Mouse (Mus musculus) bone marrow, adult 2 months (tissue): ENCODE results near the gene Abtb1. TPM values are rescaled to one million over a fixed set of nuclear protein-coding genes. Genes with fewer than 3 reads are reported as not detected.

Source experiments
- H3K27ac ChIP-seq: fragments of 200-500 bp; 2 replicates; pipeline ENCODE4 v1.5.1; 2012; ENCODE audit warnings: low read depth, mild to moderate bottlenecking, control low read depth, inconsistent platforms, low read length; ENCODE audit not compliant: control insufficient read depth, poor library complexity, insufficient read depth
- H3K4me1 ChIP-seq: fragments of 200-500 bp; 2 replicates; pipeline ENCODE4 v1.6.1; 2011; ENCODE audit warnings: low read length; ENCODE audit not compliant: control insufficient read depth, insufficient read depth
- H3K4me3 ChIP-seq: fragments of 200-500 bp; replicated peaks from 2 replicates; pipeline ENCODE3; 2011; ENCODE audit warnings: mild to moderate bottlenecking, low read depth, low read length, control low read depth; ENCODE audit not compliant: control insufficient read depth
- CTCF ChIP-seq: fragments of 200-500 bp; IDR thresholded peaks from 2 replicates; pipeline ENCODE4 v1.5.1; 2011; ENCODE audit warnings: low read length, control low read depth; ENCODE audit not compliant: control insufficient read depth, insufficient read depth
- POLR2A ChIP-seq: fragments of 200-500 bp; IDR thresholded peaks from 2 replicates; pipeline ENCODE4 v1.6.1; 2011; ENCODE audit warnings: low read depth, mild to moderate bottlenecking, control low read depth, low read length, borderline replicate concordance; ENCODE audit not compliant: control insufficient read depth
- WGBS: fragments of 180-500 bp; shearing (Covaris S2); methylation state at CpG from one replicate; pipeline ENCODE4 v1.1.7; 2018; 5-methylcytosine and 5-hydroxymethylcytosine counted together
- polyA plus RNA-seq: library from polyadenylated mRNA; stranded (reverse); fragments of >200 nt; gene quantifications from 2 replicates; pipeline ENCODE4 v1.2.4, GENCODE M21; 2011; ENCODE audit warnings: low replicate concordance; ENCODE audit not compliant: missing spikeins, insufficient read depth, insufficient read length

Gene Abtb1
- polyA plus RNA-seq, 1 experiment: 165 TPM

GRCm38 (mm10) chr6:88811880-88812400 lies 29.8 kb downstream of the Abtb1 start:
- 34% methylated on average over 7 of the region's 7 CpGs for whole genome bisulfite sequencing
- Histone ChIP-seq H3K27ac (no peak overlapping the region), H3K4me1 (peaks cover 3% of the 10 kb centered on the region; the same call in 1 of the 2 replicates), H3K4me3 (no peak overlapping the region)
- no peak for TF ChIP-seq POLR2A
- TF ChIP-seq CTCF: no peak

DNA sequence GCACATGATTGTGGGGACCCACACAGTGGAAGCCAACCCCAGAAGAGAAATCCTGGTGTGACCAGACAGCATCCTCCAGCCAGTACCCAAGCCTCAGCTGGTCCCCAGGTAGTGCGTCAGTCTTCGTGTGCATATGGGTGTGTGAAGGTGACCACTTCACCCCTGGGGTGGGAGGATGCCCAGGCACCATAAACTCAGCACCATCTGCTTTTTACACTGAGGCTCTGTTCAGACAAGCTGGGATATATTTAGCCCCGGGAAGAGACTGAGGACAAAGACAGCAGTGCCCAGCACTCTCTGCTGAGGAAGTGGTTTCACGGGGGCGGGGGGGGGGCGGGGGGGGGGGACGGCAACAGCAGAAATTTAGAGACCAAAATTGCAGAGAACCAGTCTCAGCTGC lies 30.4 kb downstream of the Abtb1 start:
- H3K4me1 ChIP-seq: peaks cover 3% of the 10 kb centered on the region; the same call in 1 of the 2 replicates
- no peak overlapping the region for H3K27ac ChIP-seq
- no peak overlapping the region for H3K4me3 ChIP-seq
- no peak for TF ChIP-seq CTCF
- no peak for TF ChIP-seq POLR2A
- 7% methylated on average over 7 of the region's 7 CpGs for WGBS

GRCm38 (mm10) chr6:88810291-88810690 lies 31.5 kb downstream of the Abtb1 start:
- Histone ChIP-seq H3K4me3 (no peak overlapping the region), H3K27ac (no peak overlapping the region), H3K4me1 (peaks cover 3% of the 10 kb centered on the region; the same call in 1 of the 2 replicates)
- TF ChIP-seq POLR2A (no peak), CTCF (no peak)
- 85% methylated on average over 3 of the region's 3 CpGs for WGBS

- 87% methylated on average over 23 of the region's 23 CpGs for WGBS
- H3K4me1 ChIP-seq: peaks cover 3% of the 10 kb centered on the region; the same call in 1 of the 2 replicates
- TF ChIP-seq CTCF: no peak
- no peak overlapping the region for H3K4me3 ChIP-seq
- H3K27ac ChIP-seq: no peak overlapping the region
Measured at GRCm38 (mm10) chr6:88809091-88810037, 32.4 kb downstream of the Abtb1 start.

GRCm38 (mm10) chr6:88804966-88805577 lies 36.7 kb downstream of the Abtb1 start:
- TF ChIP-seq CTCF: no peak
- no peak for TF ChIP-seq POLR2A
- H3K4me3 ChIP-seq: no peak overlapping the region
- H3K4me1 ChIP-seq: peaks cover 5% of the 10 kb centered on the region; the same call in 1 of the 2 replicates
- H3K27ac ChIP-seq: no peak overlapping the region
- WGBS: 82% methylated on average over 17 of the region's 17 CpGs

GRCm38 (mm10) chr6:88803957-88804695 lies 37.7 kb downstream of the Abtb1 start:
- 48% methylated on average over 4 of the region's 4 CpGs for WGBS
- H3K27ac ChIP-seq: peak overlapping the region; percentile 7

DNA sequence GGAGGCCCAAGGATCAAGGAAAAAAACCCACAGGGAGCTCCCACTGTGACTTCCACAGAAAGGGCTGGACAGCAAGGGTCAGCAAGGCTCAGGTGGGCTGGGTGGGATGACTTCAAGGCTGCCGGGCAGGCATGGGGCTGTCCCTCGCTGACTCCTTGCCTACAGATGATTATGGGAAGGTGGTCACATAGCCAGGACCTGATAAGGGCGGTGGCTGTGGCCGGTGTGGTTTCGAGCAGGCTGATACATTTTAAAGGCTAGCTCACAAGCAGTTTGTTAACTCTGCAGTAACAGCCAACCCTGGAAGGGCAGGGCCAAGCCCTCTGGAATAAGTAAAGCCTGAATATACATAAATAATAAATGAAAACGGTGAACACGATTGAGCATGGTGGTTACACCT lies 38.7 kb downstream of the Abtb1 start:
- H3K27ac ChIP-seq: peak overlapping the region; percentile 65
- H3K4me3 ChIP-seq: no peak overlapping the region
- WGBS: 50% methylated on average over 7 of the region's 7 CpGs
- peaks cover 5% of the 10 kb centered on the region; the same call in 1 of the 2 replicates for H3K4me1 ChIP-seq
- TF ChIP-seq POLR2A: no peak
- no peak for TF ChIP-seq CTCF

More at GRCm38 (mm10) chr6:88803957-88804695, 37.7 kb downstream of the Abtb1 start:
- TF ChIP-seq CTCF: no peak
- TF ChIP-seq POLR2A: no peak
- H3K4me3 ChIP-seq: no peak overlapping the region
- H3K4me1 ChIP-seq: peaks cover 5% of the 10 kb centered on the region; the same call in 1 of the 2 replicates
